Mouse (Mus musculus) mesoderm, embryonic 11.5 days (tissue): ENCODE measurements at regions not wholly inside any gene's neighbourhood (a gene's known extent, or its start where the extent isn't known, plus 50 kb on each side); places are given as distances from the start of the nearest gene placed in this dataset.
A peak's percentile ranks its signal among the peaks of the same experiment; 100 is the strongest.
"Not testable (repeated sequence)": the region's sequence is repeated elsewhere in the genome, so short reads cannot be mapped to it uniquely, and the experiment has no call there.

ENCODE experiments used
- DNase-seq: peaks from one replicate; pipeline ENCODE4 v3.0.0-alpha.2; 2012; ENCODE audit warnings: low read depth, low spot score

DNA sequence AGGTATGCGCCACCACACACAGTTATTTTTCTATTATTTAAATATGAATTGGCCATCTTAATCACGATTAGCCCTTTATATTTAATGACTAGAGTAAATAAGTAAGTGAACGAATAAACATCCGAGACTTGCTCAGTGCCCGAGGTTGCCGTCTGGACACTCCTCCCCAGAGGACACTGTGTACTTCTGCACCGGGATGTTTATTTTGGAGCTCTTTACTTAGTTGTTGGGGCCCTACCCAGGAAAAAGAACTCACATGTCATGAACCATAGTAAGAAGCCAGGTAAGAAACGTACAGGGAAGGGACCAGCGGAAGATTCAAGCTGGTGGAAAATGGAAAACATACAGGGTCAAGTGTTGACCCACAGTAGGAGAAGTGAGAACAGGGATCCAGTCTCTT lies 89.0 kb downstream of the Akr1d1 start:
- DNase-seq = no peak

DNA sequence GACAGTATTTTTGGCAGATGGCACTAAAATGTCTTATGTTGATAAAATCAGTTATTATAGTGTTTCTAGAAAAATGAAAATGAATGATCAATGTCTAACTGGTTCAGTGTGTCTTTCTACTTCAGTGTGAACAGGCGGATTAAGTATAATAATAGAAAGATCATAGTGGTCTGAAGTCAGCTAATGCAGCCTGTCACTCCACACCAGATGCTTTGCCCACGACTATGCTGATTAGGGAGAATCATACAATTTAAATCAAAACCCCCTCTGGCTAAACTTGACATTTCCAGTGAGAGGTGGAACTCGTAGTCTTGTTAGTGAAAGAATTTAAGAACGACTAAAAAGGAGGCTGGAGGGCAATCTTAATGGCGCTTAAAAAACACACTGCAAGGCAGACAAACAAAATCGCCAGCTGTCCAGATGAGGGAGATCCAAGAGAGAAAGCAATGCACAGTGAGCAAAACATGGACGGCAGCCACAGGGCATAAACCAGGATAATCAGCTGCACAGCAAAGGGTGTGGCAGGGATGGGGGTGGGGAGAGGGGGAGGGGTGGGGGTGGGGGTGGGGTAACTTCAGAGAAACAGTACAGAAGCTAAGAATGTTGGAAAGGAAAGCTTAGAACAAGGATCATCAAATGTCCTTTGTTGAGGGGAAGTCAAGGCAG lies 91.5 kb downstream of the Akr1d1 start:
- no peak for DNase-seq

DNA sequence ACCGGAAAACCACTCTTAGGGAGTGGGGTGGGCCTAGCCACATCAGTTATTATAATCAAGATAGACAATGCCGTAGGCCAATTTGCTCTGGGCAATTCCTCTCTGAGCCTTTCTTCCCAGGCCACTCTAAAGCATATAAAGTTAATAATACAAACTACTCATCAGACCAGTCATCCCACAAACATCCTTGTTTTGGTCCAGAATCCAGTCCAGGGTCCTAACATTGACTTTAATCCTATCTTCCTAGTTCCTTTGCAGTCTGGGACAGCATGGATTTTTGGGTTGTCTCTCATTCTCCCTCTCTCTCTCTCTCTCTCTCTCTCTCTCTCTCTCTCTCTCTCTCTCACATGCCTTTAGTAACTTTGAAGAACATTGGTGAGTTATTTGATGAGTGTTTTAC lies 92.3 kb downstream of the Akr1d1 start:
- no peak for DNase-seq

DNA sequence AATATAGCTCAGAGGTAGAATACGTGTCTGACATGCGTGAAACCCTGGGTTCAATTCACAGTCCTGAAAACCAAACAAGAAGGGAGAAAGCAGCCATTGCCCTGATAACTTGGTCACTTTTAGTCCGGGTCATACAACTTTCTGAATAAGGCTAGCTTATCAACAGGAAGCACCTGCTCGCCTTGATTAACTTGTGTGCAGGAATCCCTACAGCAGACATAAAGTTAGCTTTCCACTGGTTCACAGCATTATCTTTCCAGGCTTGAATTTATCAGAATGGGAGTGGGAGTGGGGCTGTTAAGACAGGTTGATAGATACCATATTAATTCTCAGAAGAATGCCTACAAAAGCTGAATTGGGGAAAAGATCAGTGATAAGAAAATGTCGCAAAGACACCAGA lies 97.2 kb downstream of the Akr1d1 start:
- no peak for DNase-seq

DNA sequence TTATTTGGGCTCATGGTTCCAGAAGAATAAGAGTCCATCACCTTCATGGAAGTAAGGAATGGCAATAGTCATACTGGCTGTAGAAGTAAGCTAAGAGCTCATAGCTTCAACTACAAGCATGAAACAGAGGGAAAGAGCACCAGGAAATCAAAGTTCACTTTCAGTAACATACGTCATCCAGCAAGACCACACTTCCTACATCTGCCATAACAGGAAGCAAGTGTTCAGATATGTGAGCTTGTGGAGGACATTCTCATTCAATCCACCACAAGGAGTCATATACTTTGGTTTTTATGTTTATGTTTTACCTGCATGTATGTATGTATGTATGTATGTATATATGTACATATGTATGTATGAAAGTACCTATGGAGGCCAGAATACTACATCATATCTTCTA lies 104.0 kb downstream of the Akr1d1 start:
- DNase-seq = no peak

DNA sequence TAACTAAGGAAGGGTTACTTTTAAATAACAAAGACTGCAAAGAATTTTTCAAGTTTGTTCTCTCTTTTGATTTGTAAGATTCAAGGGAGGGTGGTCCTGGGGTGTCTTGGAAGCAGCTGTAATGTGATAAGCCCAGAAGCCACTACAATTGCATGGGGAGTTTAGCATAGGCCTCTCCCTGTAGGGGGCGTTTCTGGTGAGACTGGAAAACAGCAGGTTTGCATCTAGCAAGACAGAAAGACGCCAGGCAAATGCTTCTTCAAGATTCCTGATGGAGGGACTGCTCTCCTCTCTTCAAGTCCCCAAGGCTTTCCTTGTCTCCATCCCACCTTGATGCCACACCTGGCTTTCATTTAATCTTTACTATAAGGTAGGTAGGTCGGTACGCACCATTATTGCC lies 112.1 kb downstream of the Akr1d1 start:
- no peak for DNase-seq

DNA sequence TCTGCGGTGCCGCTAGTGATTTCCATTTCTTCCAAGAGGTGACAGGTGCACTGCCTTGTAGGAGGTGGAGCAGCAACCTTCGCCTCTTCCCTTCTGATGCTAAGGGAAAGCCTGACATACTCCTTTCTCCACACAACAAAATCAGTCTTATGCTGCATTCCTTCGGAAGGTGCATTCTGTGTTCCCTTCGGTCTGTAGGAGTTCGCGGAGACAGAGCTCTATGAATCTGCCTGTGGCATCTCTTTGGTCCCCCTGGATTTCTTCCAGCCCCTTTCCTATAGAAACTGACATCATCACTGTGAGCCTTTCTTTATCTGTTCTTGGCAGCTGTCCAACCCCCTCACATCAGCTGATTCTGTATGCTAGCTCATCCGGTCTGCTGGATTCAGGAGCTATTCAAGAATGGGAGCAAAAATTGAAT lies 112.7 kb downstream of the Akr1d1 start:
- DNase-seq = peak; percentile 84

DNA sequence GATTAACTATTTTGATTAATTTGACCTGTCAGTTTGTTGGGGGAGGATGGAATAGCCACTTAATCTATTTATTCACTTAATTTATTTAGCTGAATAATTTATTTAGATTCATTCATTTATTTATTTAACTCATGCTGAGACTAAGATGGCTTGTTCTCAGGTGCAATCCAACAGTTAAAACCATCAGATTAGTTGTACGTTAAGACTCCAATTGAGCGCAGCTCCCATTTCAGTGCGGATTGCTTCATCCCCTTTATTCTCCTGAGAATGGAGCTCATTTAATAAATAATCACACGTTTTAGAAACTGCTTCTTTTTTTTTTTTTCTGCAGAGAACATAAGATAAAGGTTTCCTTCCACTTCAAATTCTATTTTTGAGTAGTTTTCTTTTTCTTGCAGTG lies 113.2 kb downstream of the Akr1d1 start:
- DNase-seq = no peak

DNA sequence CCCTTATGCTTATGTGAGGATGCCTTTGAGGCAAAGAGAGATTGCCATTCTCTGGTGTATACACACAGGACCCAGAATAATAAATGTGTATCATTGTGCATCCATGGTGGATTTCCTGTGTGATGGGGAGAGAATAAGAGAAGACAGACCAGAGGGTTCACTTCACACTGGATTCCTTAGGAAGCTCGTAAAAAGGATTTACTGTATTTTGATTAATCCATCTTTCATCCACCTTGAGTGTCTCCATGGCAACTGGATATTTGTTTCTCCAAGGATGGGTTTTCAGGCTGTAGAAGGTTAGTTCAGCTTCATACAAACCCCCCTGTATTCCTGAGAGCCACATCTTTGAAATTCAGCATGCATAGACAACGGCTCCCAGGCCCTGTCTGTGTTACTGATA lies 113.7 kb downstream of the Akr1d1 start:
- peak; percentile 72 for DNase-seq

DNA sequence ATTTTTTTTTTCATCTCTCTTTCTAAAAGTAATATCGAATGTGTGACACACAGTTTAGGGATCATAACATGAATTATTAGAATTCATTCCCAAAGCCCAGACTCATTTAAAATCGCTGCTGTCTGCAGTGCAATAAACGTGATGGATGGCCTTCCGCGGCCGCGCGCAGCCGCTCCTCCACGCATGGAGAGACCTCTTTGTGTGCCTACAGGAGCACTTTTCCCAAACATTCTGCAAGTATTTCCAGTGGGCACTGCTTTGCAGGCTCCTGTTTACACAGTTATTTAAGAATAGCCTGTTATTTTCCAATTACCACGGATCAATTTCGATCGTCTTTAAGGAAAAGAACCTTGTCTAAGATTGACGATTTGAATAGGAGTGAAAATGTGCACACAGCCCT lies 115.6 kb downstream of the Akr1d1 start:
- DNase-seq = peak; percentile 82

DNA sequence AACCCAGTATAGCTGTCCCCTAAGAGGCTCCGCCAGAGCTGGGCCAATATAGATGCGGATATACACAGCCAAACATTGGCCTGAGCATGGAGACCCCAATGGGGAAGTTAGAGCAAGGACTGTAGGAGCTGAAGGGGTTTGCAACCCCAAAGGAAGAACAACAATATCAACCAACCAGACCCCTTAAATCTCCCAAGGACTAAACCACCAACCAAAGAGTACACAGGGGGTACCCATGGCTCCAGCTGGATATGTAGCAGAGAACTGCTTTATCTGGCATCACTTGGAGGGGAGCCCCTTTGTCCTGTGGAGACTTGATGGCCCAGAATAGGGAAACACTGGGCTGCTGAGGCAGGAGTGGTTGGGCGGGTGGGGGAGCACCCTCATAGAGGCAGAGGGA lies 127.3 kb downstream of the Akr1d1 start:
- DNase-seq = not testable (repeated sequence)

DNA sequence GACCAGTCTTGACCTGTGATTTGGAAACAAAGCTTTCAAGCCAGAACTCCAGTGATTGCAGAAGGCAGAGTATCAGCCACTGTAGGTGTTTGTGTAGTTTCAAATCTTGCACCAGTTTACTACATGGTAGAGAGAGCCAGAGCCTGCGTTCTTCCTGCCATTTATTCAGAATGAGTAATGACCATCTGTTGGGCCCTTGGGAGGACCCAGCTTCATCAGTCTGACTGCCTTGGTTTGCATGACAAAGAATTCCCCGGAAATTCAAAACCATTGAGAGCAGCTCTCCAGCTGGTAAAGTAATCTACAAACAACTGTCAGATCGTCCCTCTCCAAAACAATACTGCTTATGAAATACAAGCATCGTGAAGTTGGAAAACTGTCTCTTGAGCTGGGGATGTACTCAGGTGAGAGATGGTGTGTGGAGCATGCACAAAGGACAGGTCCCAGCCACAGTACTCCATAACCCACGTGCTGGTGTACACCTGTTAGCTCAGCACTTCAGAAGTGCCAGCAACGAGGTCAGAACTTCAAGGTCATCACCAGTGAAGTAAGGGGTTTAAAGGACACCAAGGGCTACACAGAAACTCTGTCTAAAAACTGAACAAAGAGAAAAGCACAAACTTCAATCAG lies 128.2 kb downstream of the Akr1d1 start:
- DNase-seq = peak; percentile 59

DNA sequence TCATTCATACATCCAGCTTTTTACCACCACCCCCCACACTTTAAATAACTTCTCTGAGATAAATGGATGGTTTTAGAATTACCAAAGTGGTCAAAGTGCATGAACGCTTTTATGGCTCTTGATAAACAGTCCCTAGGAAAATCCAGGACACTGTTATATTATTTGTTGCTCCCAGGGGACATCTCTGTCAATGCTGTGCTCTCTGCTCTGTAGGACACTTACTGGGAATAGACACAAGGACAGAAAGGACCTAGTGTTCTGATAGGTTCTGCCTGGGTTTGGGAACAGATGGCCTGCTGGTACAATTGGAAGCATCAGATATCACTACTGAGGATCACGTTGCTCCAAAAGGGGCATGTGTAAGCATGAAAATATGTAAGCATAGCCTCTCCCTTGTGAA lies 132.8 kb downstream of the Akr1d1 start:
- DNase-seq = peak; percentile 65

DNA sequence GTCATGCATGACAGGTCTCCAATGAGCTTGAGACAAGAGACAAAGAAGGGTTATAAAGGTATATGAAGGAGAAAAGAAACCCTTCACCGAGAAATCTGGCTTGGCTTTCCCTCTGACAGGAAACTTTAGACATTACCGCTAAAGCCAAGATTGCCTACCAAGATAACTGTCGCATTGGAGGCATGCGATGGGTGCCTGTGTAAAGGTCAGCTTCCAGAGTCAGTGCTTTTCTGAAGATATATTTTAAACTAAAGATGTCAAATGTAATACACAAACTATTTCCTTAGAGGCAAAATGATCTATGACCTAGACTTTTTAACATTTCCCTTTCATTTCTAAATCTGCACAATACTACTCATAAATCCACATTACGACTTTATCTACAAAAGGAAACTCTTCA lies 135.6 kb downstream of the Akr1d1 start:
- DNase-seq = no peak

DNA sequence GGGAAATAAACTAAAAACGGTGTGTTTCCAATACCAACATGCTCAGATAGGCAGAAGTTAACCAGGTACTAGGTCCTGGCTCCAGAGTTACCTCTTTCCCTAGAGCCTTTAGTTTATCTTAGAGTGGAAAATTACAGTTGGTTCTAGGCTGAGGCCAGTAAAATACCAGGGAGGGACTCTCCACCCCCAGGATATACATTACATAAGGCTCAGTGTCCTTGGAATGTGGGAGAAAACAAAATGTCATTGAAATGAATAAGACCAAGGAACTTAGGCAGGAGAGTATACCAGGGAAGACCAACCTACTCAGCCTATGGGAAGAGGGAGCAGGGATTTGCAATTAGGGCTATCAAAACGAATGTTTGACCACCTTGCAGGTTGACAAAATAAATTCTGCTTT lies 139.4 kb downstream of the Akr1d1 start:
- DNase-seq = no peak

DNA sequence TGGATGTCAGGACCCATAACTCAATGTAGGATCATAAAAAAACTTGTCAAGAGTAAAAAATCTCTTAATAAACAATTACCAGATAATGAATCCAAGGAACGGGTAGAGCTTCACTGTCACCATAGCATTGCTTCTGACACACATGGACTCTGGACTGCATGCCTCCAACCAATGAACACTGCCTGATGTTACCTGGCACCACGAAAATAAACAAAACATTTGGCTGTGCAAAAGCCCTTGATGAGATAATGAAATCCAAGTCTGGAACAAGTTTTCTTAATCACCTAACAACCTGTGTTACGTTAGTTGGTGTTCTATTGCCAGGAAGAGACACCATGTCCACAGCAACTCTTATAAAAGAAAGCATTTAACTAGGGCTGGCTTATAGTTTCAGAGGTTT lies 140.7 kb downstream of the Akr1d1 start:
- DNase-seq = no peak

DNA sequence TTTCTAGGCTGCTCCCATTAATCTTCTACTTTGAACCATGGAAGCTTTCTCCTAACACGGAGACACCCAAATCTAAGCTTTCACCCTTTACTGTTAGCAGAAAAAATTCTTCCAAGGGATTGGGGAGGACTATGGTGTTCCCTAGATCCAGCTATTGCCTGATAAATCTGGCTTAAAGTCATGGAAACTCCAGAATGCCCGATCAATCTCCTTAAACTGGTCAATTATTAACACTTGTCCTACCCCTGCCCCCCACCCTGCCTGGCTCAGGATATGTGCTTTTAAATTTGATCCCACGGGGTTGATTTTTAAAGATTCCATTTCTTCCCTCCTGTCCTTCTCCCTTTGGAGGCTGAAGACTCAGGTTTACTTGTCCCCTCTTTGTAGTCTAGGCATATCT lies 149.9 kb downstream of the Akr1d1 start:
- DNase-seq = no peak

DNA sequence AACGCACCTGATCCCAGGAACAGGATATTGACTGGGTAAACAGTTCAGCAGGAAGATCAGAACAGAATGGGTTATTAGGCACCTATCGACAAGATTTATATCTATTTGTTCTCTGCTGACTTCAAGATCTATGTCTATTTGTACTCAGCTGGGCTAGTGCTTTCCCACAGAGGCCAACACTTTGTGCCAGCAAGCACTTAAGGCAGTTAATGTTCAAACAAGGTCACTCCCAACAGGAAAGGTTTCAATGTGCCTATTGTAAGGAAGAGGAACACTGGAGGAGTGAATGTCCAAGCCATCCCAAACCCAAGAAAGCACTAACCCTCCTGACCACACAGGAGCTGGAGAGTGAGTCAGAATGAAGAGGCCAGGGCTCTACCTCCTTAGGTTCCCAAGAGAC lies 151.4 kb downstream of the Akr1d1 start:
- DNase-seq = not testable (repeated sequence)

DNA sequence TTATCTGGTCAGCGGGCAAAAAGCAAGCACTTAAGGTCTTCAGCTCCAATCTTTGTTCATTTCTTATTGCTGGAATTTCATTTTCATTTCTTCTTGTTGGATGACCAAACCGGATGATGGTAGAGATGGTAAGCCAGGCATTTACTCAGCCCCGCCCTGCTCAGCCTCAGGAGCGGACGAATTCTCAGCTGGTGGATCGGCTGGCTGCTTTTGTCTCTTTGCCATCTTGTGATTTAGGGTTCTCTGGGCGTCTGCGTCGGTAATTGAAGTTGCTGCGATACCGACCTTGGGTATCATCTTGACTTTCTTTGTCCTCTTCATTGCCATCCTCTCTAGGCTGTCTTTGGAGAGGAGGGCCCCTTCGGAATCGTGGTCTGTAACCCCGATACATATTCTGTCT lies 156.1 kb downstream of the Akr1d1 start:
- no peak for DNase-seq

DNA sequence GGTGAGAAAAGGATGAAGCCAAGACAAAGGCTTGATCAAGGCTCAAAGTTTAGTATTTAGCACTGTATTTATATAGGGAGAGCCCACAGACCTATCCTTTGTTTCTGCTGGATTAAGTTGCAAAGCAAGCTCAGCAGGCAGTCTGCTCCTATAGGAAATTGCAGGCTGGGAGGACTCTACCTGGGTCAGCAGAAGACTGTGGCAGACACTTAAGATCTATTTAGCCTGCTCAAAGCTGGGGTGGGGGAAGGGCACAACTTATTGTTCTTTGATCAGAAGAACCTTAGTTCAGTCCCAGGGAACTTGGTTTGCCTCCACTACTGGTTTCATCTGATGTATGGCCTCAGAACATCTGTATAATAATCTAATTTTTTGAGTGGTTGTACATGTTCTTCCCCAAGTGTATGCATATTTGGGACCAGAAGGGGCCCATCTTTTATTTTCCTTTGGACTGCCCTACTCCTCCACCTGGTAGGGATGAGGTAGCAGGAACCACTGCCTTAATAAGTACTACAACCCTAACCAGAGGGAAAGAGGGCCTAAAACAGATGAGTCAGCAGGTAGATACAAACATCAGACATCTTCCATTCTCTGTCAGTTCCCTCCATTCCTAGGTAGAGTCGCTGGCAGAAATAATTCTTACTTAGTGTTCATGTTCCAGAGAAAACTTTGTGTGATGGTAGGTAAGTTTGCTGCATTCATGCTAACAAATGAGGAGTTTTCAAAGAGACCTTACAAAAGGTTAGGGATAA lies 159.1 kb downstream of the Akr1d1 start:
- no peak for DNase-seq

DNA sequence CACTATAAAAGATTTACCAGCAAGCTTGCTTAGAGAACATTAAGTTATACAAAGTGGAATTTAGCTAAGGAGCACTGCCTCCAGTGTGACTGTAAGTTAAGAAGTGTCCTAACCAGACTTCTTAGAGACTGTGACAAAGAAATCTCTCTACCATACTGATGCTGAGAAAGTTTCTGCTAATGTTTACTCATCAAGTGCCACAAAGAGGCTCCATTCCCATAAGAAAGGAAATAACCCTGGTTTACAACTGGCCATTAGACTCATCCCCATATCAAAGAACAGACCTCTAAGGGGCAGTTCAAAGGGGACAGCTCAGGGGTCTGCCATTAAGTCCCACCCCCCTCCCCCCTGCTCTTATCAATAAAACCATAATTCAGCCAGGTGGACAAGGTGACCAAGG lies 159.7 kb downstream of the Akr1d1 start:
- no peak for DNase-seq

DNA sequence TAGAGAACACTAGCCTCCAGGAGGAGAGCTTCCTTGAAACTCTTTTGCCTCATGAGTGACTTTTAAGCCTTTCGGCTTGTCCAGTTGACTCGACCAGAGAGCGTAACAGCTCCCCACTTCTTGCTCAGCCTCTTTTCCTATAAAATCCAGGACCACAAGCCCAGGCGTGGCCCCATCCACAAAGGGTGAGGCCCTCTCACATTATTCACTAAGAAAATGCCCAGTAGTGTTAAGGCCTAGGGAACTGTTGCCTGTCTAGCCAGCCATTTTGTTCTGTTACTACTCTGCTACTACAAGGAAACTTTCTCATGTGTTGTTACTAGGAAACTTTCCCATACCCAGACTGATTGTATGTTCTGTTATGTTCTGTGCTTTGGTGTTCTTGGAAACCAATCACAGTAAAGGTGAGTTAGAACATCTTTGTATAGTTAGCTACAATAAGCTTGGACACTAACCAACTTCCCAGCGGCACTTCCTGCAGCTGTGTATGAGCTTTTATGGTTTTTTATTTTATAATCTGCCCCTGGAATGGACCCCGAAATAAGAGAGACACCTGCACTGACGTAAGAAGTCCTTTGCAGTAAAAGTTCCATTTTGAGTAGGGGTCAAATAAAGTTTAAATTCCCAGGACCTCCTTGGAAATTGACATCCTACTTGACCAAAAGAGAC lies 162.1 kb downstream of the Akr1d1 start:
- no peak for DNase-seq

DNA sequence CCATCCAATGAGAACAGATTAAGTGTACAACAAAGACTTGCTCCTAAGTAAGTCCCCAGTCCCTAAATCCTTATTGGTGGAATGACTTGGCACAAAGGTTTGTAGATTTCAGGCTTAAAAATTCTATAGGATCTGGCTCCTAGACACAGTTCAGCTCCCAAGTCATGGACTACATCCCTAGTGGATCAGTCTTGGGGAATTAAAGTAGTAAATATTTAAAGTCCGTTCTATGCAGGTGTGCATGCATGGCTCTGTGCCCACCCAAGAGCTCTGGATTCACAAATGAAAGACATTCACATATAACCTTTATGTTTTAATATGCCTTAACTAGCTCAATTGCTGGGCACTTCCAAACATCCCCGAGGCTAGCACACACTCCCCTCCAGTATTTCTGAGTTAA lies 162.8 kb downstream of the Akr1d1 start:
- DNase-seq = no peak
